Mouse (Mus musculus) layer of hippocampus, adult 9-10 months (tissue): ENCODE measurements around the gene Snap91.

Source experiments
- DNase-seq: peaks from one replicate; pipeline ENCODE4 v3.0.0; 2022; ENCODE audit warnings: low spot score

The Snap91 gene

DNA sequence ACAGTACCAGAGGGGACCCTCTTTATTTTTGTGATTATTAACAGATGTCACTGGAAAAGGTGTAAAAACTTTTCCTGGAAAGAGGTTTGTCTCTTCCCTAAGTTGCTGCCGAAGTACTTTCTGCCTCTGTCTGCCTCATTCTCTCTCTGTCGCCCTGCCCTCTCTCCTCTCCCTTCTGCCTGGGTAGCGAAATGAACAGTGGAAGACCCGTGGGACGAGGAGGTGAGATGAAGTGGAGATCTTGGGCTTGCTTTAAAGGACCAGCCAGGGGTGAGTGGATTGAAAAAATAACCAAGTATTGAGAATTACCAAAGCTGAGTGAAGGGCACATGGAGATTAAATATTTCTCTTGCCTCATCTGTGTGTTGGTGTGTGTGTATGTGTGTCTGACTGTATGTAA, 136.4 kb downstream of the Snap91 start:
- no peak for DNase-seq

- no peak for DNase-seq
These were observed 137.2 kb downstream of the Snap91 start, which contains the start of gene Prss35 for GRCm38 (mm10) chr9:86742959-86743911. TSS of gene Prss35 (plus strand) at chr9:86743649.

- no peak for DNase-seq
These were observed 140.5 kb downstream of the Snap91 start for GRCm38 (mm10) chr9:86739971-86740370.

- no peak for DNase-seq
These were observed 141.7 kb downstream of the Snap91 start for GRCm38 (mm10) chr9:86738801-86739200.

GRCm38 (mm10) chr9:86738067-86738466, 142.4 kb downstream of the Snap91 start:
- no peak for DNase-seq

GRCm38 (mm10) chr9:86736991-86737390, 143.5 kb downstream of the Snap91 start:
- no peak for DNase-seq

GRCm38 (mm10) chr9:86734795-86735194, 145.7 kb downstream of the Snap91 start:
- no peak for DNase-seq

- no peak for DNase-seq
These were observed 146.1 kb downstream of the Snap91 start for GRCm38 (mm10) chr9:86734357-86734756.

DNA sequence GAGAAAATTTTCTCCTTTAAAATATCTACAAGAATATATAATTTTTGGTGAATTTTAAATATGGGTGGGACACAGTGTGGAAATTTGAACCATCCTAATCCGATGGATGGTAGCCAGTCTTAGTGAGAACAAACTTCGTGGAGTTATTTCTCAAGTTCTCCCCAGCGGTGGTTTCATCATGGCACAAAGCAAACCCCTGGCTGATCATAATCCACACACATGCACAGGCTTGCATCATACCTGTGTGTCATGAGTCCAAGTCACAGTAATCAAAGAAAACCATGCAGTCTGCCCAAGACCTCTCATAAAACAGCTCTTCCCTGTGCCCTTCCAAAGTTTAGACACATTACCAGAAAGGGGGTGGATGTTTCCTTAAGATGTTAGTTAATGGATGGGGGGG, 150.6 kb downstream of the Snap91 start:
- DNase-seq = no peak

DNA sequence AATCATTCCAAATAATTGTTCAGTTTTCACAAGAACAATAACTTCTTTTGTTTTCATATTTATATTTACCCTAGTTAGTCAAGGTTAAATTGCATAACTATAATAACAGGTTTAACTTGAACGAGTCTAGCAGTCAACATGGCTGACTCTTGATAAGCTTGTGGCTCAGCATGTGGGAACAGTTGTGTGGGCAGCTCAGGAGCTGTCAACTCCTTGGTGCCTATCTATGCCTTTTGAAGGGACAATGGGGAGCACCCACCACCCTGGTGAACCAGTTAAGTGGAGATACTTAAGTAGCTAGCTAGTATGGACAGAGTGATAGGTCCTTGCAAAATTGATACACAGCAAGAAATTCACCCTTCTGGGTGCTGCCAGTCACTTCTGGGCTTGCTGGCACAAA, 151.4 kb downstream of the Snap91 start:
- no peak for DNase-seq

- DNase-seq = no peak
These were observed 152.1 kb downstream of the Snap91 start for GRCm38 (mm10) chr9:86728214-86728814.

DNA sequence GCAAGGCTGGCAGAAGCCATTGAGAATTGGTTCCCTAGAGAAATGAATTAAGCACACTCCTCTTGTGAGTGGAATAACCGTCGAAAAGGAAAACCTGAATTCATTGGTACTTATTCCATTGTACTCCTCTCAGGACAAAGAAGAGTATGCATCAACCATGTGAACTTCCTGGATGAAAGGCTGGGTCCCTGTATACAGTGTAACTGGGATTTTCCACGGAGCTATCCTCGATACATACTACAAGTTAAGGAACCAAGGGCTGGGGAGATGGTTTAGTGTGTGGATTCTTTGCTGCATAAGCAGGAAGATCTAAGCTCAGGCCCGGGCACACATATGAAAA, 154.1 kb downstream of the Snap91 start:
- no peak for DNase-seq

DNA sequence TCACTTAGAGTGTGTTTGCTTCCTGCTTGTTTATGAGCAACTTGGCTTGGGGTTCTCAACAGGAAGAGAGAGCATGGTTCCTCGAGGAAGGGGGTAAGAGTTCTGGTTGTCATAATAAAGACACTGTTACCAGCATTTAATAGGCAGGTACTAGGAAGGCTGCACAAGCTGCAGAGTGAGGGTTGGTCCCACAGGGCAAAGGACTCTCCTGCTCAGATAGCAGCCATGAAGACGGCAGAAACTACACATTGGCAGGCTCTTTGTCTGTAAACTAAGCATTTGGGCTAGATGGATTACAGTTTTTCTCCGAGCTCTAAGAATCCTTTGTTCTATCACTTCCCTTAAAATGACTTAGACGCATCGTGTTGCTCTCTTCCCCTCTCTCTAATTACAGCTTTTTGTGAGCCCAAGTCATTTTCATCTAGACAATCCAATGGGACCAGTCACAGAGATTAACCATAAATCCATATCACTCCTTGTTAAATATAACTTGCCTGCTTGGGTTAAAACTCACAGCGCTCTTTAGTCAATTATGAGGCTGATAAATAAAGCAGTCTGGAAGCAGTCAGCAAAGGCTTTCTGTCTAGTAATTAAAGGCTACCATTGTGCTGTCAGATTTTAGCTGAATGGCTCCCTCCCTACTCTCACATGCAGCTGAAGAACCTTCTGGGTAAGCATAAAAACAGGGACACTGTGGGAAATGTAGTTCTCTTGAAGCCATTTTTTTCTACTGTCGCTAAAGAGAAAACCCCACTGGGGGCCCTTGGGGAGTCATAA, 154.7 kb downstream of the Snap91 start:
- no peak for DNase-seq

DNA sequence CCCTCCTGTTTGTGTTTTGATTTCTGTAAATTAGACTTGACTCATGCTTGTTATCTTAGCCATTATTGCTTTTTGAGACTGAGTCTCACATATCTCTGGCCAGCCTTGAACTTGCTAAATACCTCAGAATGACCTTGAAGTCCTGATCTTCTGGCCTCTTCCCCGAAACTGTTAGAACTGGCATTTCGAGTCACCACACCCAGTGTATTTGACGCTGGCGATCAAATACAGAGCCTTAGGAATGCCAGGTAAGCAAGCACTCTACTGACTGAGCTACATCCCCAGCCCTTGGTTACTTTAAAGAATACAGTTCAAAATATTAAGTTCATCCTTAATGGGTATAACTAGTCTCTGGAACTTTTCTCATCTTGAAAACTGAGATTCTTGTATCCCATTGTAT, 155.4 kb downstream of the Snap91 start:
- DNase-seq = no peak

DNA sequence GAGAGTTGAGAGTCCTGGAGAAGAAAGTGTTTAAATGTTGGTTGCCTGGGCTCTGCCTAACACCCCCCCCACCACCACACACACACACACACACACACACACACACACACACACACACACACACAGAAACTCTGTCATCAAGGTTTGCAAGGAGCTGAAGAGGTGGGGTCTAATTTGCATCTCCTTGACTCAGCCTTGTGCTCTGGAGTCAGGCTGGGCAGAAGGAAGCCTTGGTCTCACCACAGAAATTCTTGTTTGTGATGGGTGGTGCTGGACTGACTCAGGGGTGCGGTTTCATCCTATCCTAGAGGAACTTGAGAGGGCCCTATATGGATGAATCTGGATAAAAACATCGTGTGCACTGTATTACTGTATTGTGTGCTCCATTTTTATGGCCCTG, 159.7 kb downstream of the Snap91 start:
- no peak for DNase-seq

DNA sequence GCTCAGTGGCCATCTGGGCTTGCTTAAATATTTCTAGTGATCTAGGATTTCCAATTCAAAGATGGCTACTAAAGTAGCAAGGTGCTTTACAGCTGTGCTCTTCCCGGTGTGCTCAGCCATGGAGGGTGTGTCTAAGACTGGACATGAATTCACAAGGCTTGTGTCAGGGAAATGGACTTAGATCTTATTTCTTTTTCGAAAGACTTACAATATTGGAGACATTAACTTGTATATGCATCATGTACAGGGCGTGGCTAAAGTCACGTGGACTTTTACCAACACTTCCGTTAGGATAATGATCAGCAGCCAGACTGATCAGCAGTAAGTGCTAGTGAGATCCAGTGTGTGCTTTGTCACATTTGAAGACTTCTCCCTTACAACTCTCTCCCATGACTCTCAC, 160.2 kb downstream of the Snap91 start:
- no peak for DNase-seq

DNA sequence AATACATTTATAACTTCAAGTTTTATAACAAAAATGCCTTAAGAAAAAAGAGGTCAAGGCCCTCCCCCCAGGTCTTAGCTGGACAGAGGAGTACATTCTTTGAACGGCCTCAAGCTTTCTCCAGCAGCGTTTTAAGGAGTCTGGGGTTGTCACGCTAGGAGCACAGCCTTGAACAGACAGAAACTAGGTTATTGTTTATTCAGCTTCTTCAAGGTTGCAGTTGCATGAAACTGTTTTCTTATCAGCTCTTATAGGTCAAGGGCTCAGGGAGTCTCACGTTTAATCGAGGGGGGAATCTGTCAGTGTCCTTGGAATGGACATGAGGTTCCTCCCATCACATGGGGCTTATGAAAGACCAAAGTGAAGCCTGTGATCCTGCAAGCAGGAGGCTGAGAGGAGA, 163.3 kb downstream of the Snap91 start:
- DNase-seq = no peak

DNA sequence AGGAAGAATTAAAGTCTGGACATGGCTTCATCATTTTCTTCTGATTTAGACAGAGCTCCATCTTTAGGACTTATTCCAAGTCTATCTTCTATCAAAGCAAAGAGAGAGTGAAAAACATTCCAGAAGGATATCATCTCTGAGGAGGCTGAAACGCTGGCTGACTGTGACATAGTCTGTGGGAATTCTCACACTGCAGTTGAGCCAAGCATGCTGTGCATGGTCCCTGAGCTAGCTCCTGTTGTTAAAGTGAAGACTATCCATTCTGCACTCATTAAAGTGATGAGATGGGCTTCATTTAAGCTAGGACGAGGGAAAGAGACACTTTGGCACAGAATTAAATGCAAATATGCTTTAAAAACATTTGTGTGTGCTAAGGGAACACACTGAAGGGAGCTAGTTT, 163.9 kb downstream of the Snap91 start:
- DNase-seq = no peak
